Mouse (Mus musculus): Measurements from ENCODE around the gene Nle1.

Gene Nle1

GRCm38 (mm10) chr11:82869506-82870172 lies 38.6 kb downstream of the Nle1 start:
- no peak for DNase-seq (ENCODE audit: low spot score)

- no peak for DNase-seq (ENCODE audit: low spot score)
These were observed 40.3 kb downstream of the Nle1 start for GRCm38 (mm10) chr11:82867956-82868355.

GRCm38 (mm10) chr11:82866850-82867564 lies 41.2 kb downstream of the Nle1 start:
- DNase-seq (ENCODE audit: low spot score): no peak

GRCm38 (mm10) chr11:82865957-82866356 lies 42.3 kb downstream of the Nle1 start:
- no peak for DNase-seq (ENCODE audit: low spot score)

GRCm38 (mm10) chr11:82863488-82863931 lies 44.7 kb downstream of the Nle1 start:
- no peak for DNase-seq (ENCODE audit: low spot score)

GRCm38 (mm10) chr11:82863059-82863458 lies 45.2 kb downstream of the Nle1 start:
- DNase-seq (ENCODE audit: low spot score): no peak

GRCm38 (mm10) chr11:82862638-82863037 lies 45.6 kb downstream of the Nle1 start:
- DNase-seq (ENCODE audit: low spot score): no peak

- DNase-seq (ENCODE audit: low spot score): no peak
These were observed 46.7 kb downstream of the Nle1 start for GRCm38 (mm10) chr11:82861558-82861957.

- no peak for DNase-seq (ENCODE audit: low spot score)
These were observed 47.5 kb downstream of the Nle1 start for GRCm38 (mm10) chr11:82860759-82861158.

GRCm38 (mm10) chr11:82857307-82857848 lies 50.8 kb downstream of the Nle1 start:
- DNase-seq (ENCODE audit: low spot score): no peak

- DNase-seq (ENCODE audit: low spot score): no peak
These were observed 52.2 kb downstream of the Nle1 start for GRCm38 (mm10) chr11:82856032-82856431.

GRCm38 (mm10) chr11:82855327-82855973 lies 52.8 kb downstream of the Nle1 start:
- DNase-seq (ENCODE audit: low spot score): no peak

GRCm38 (mm10) chr11:82854111-82854510 lies 54.1 kb downstream of the Nle1 start:
- no peak for DNase-seq (ENCODE audit: low spot score)

GRCm38 (mm10) chr11:82852958-82853357 lies 55.3 kb downstream of the Nle1 start:
- no peak for DNase-seq (ENCODE audit: low spot score)

GRCm38 (mm10) chr11:82852540-82852939 lies 55.7 kb downstream of the Nle1 start:
- DNase-seq (ENCODE audit: low spot score): no peak

GRCm38 (mm10) chr11:82852115-82852514 lies 56.1 kb downstream of the Nle1 start:
- DNase-seq (ENCODE audit: low spot score): no peak

All from ovary, postnatal 14 days (tissue).